Mouse (Mus musculus): ENCODE results near the gene Gm10320. TPM values are rescaled to one million over a fixed set of nuclear protein-coding genes. Genes with fewer than 3 reads are reported as not detected.

Gm10320 gene
- total and polyA plus RNA-seq, 2 experiments from 2014 or later: 1.2 TPM; not detected in 1

DNA sequence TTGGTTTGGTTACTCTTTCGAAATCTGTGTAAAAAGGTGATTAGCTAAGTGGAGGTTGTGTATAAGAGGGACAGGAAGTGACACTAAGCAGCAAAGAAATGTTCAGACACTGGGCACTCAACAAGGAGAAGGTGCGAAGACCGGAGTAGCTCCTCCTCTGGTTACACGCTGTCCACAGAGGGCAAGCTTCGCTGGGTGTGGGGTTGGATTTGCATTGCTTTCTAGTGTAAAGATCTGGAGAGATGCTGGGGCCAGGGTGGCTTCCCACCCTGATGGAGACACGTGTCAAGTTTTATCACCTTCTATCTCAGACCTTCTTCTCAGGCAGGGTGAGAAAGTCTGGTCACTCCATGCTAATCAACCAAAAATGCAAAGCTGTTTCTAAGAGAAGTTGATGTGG is 20.0 kb downstream of the Gm10320 start:
- H3K4me1 ChIP-seq (ENCODE audit: insufficient read depth, low read length): 0 out of 2 replicates have a peak, but pooled peaks cover under 1% of the 10 kb centered on the region
- 85% methylated on average over 6 of the region's 6 CpGs for WGBS
- TF ChIP-seq CTCF (IDR thresholded peaks at IDR 0.05): no peak
- ATAC-seq (ENCODE audit: low FRiP score): no peak
- H3K9ac ChIP-seq (replicated peaks; ENCODE audit: low read length, poor library complexity, severe bottlenecking): no peak overlapping the region
- H3K4me3 ChIP-seq (ENCODE audit: low read depth, low read length): no peak overlapping the region
- no peaks in the 10 kb centered on the region for H3K27me3 ChIP-seq (ENCODE audit: insufficient read depth, low read length)
- H3K9me3 ChIP-seq (ENCODE audit: low read length): no peaks in the 10 kb centered on the region
- DNase-seq (ENCODE audit: low spot score): no peak
- H3K4me2 ChIP-seq (ENCODE audit: low read depth, low read length, poor library complexity, severe bottlenecking): no peak overlapping the region
- no peak overlapping the region for H3K27ac ChIP-seq (ENCODE audit: low read depth, low read length)
- no peaks in the 10 kb centered on the region for H3K36me3 ChIP-seq (ENCODE audit: insufficient read depth, low read length)

DNA sequence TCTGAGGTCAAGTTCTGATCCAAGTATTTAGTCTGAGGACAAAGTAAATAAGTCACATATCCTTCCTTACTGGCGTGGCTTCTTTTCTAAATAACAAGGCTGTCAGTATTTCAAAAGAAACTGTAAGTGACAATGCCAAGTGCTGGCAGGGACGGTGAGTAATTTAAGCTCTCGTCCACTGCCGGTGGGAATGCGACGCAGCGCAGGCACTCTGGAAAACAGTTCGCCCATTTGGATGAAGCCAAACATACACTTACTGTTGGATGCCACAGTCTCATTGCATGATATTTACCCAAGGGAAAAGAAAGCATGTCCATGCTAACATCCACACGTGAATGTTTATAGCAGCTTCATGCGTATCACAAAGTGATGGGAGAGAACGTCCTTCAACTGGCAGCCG is 21.5 kb downstream of the Gm10320 start:
- Histone ChIP-seq H3K9me3 (ENCODE audit: low read length) (no peaks in the 10 kb centered on the region), H3K27ac (ENCODE audit: low read depth, low read length) (no peak overlapping the region), H3K27me3 (ENCODE audit: insufficient read depth, low read length) (no peaks in the 10 kb centered on the region), H3K36me3 (ENCODE audit: insufficient read depth, low read length) (no peaks in the 10 kb centered on the region), H3K9ac (replicated peaks; ENCODE audit: low read length, poor library complexity, severe bottlenecking) (no peak overlapping the region), H3K4me2 (ENCODE audit: low read depth, low read length, poor library complexity, severe bottlenecking) (no peak overlapping the region), H3K4me3 (ENCODE audit: low read depth, low read length) (no peak overlapping the region), H3K4me1 (ENCODE audit: insufficient read depth, low read length) (no peaks in the 10 kb centered on the region)
- 73% methylated on average over 12 of the region's 12 CpGs for WGBS
- ATAC-seq (ENCODE audit: low FRiP score) (no peak), DNase-seq (ENCODE audit: low spot score) (no peak)
- no peak for TF ChIP-seq CTCF (IDR thresholded peaks at IDR 0.05)

DNA sequence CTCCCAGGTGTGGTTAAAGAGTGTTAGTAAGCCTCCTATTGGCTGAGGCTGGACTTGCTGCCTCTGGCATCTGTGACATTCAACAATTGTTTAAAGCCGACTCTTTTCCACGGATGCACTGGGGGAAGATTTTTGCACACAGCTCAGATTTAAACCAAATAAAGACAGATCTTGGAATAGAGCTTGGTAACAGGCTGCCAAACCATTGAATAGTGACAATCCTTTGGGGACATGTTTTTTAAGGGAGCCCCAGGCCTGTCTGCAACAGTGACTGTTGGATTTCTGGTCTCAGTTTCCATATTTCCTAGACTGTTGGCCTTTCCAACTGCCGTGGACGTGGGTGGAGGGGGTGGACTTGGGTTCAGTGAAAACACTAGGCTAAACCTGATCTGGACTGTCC is 21.9 kb downstream of the Gm10320 start:
- Histone ChIP-seq H3K4me2 (ENCODE audit: low read depth, low read length, poor library complexity, severe bottlenecking) (no peak overlapping the region), H3K4me1 (ENCODE audit: insufficient read depth, low read length) (no peaks in the 10 kb centered on the region), H3K36me3 (ENCODE audit: insufficient read depth, low read length) (no peaks in the 10 kb centered on the region), H3K9ac (replicated peaks; ENCODE audit: low read length, poor library complexity, severe bottlenecking) (no peak overlapping the region), H3K27me3 (ENCODE audit: insufficient read depth, low read length) (no peaks in the 10 kb centered on the region), H3K9me3 (ENCODE audit: low read length) (no peaks in the 10 kb centered on the region), H3K27ac (ENCODE audit: low read depth, low read length) (no peak overlapping the region), H3K4me3 (ENCODE audit: low read depth, low read length) (no peak overlapping the region)
- ATAC-seq (ENCODE audit: low FRiP score) (no peak), DNase-seq (ENCODE audit: low spot score) (no peak)
- TF ChIP-seq CTCF (IDR thresholded peaks at IDR 0.05): no peak
- WGBS: 75% methylated on average over 4 of the region's 4 CpGs

DNA sequence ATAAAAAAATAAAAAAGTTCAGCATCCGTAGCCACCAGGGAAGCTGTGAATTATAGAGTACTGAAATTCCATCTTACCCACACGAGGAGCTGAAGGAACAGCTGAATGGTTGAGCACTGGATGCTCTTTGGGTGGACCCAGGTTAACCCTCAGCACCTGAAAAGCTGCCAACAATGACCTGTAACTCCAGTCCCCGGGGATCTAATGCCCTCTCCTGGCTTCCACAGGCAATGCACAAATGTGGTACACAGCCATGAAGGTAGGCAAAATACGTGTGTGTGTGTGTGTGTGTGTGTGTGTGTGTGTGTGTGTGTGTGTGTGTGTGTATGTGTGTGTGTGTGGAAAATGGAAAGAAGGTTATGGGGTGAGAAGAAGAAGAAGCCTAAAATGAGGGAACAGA is 30.3 kb downstream of the Gm10320 start:
- WGBS: 72% methylated on average over 4 of the region's 4 CpGs
- DNase-seq (ENCODE audit: low spot score): no peak

DNA sequence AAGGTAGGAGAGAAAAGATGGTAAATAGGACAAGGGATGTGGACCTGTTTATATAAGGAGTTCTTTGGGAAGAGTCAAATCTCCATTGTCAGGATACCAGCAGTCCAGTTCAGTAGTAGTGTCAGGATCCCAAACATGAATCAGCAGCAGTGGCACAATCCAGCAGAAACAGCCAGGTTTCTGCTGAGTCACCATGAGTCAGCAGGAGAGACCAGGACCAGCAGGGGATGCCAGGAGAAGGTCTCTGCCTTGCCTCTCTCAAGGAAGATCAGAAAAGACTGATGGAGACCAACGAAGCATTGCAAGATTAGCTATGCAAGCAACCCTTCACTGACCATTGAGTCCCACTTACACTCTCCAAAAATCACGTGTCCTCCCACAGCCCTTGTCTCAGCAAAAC is 35.4 kb downstream of the Gm10320 start:
- Histone ChIP-seq H3K4me3 (ENCODE audit: low read depth, low read length) (no peak overlapping the region), H3K4me2 (ENCODE audit: low read depth, low read length, poor library complexity, severe bottlenecking) (no peak overlapping the region), H3K36me3 (ENCODE audit: insufficient read depth, low read length) (no peaks in the 10 kb centered on the region), H3K9ac (replicated peaks; ENCODE audit: low read length, poor library complexity, severe bottlenecking) (no peak overlapping the region), H3K9me3 (ENCODE audit: low read length) (no peaks in the 10 kb centered on the region), H3K27me3 (ENCODE audit: insufficient read depth, low read length) (no peaks in the 10 kb centered on the region), H3K4me1 (ENCODE audit: insufficient read depth, low read length) (no peaks in the 10 kb centered on the region), H3K27ac (ENCODE audit: low read depth, low read length) (no peak overlapping the region)
- WGBS: 67% methylated on average over 2 of the region's 2 CpGs
- no peak for ATAC-seq (ENCODE audit: low FRiP score)
- DNase-seq (ENCODE audit: low spot score): no peak
- TF ChIP-seq CTCF (IDR thresholded peaks at IDR 0.05): no peak

More for the DNA sequence above, 30.3 kb downstream of the Gm10320 start:
- no peak for ATAC-seq (ENCODE audit: low FRiP score)
- Histone ChIP-seq H3K9me3 (ENCODE audit: low read length) (no peaks in the 10 kb centered on the region), H3K27ac (ENCODE audit: low read depth, low read length) (no peak overlapping the region), H3K36me3 (ENCODE audit: insufficient read depth, low read length) (no peaks in the 10 kb centered on the region), H3K27me3 (ENCODE audit: insufficient read depth, low read length) (no peaks in the 10 kb centered on the region), H3K4me3 (ENCODE audit: low read depth, low read length) (no peak overlapping the region), H3K9ac (replicated peaks; ENCODE audit: low read length, poor library complexity, severe bottlenecking) (no peak overlapping the region), H3K4me1 (ENCODE audit: insufficient read depth, low read length) (no peaks in the 10 kb centered on the region), H3K4me2 (ENCODE audit: low read depth, low read length, poor library complexity, severe bottlenecking) (no peak overlapping the region)
- TF ChIP-seq CTCF (IDR thresholded peaks at IDR 0.05): no peak

DNA sequence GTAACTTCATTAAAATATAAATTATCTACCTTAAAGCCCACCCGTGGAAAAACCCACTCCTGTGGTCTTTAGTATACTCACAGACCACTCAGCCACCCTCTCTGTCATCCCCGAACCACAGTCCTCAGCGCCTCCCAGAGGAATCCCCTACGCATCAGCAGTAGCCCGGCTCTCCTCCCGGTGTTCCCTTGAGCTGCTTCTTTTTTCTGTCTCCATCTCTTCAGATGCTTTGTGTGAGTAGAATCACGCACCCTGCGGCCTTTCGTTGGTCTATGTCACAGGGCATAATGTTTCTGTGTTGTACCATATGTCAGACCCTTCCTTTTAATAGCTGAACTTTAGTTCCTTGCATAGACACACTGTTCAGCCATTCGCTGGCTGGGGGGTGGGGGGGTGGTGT is 36.2 kb downstream of the Gm10320 start:
- WGBS: 86% methylated on average over 10 of the region's 10 CpGs
- Histone ChIP-seq H3K4me2 (ENCODE audit: low read depth, low read length, poor library complexity, severe bottlenecking) (no peak overlapping the region), H3K27me3 (ENCODE audit: insufficient read depth, low read length) (no peaks in the 10 kb centered on the region), H3K4me1 (ENCODE audit: insufficient read depth, low read length) (no peaks in the 10 kb centered on the region), H3K36me3 (ENCODE audit: insufficient read depth, low read length) (no peaks in the 10 kb centered on the region), H3K27ac (ENCODE audit: low read depth, low read length) (no peak overlapping the region), H3K9ac (replicated peaks; ENCODE audit: low read length, poor library complexity, severe bottlenecking) (no peak overlapping the region), H3K9me3 (ENCODE audit: low read length) (no peaks in the 10 kb centered on the region), H3K4me3 (ENCODE audit: low read depth, low read length) (no peak overlapping the region)
- TF ChIP-seq CTCF (IDR thresholded peaks at IDR 0.05): no peak
- DNase-seq (ENCODE audit: low spot score) (no peak), ATAC-seq (ENCODE audit: low FRiP score) (no peak)

Data from midbrain, postnatal 0 days (tissue).